ENCODE assay signal across 11 mouse cellular contexts in the genomic region with DNA sequence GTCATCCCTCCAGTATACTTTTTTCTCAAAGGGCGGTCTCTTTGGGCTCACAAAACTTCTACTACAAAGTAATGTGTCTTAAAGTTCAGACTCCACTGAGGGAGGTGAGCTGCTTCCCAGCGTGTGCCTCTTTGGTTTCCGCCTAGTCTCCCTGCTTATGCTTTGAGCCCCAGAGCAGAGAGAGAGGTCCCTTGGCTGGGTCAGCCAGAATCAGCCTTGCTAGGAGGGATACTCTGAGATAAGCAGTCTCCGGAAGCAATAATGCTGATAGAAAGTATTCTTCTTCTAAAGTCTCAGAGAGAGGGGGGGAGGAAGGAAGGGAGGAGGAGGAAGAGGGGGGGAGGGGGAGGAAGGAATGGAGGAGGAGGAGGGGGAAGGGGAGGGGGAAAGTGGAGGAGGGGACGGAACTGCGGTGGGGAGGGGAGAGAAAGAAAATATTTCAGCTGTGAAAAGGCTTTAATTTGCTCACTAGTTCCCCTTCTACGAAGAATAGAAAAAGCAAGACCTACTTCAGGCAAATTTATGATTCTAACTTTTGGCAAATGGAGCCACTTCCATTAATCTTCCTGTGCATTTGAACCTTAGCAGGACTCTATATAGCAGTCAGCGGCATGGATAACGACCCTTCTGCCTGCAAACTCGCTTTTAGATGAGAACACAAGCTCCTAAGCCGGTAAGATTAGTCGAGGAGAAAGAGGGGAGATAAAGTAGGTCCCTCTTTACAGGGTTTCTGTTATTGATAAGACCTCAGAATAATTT.
DNase-seq lines count a peak whose midpoint lies in the region; ATAC-seq lines count a peak whose summit lies in the region.
"Had no signal": no experiment of that assay in that cellular context is flagged by ENCODE, and none has a peak within 500 bp of the region (broad histone marks: within the 10 kb centered on the region; RNA-seq: fewer than 3 reads in every experiment).

No protein-coding gene starts in this region.

- DNase-seq in heart, adult 11 months: peak; percentile 85
- DNase-seq in heart, postnatal 36 days: no peak
- DNase-seq in ES-CJ7 (ENCODE audit: low read depth, low spot score): peak; percentile 10
- DNase-seq in hindbrain, embryonic 14.5 days (ENCODE audit: low spot score): no peak
- DNase-seq in frontal cortex, postnatal 25 days (ENCODE audit: low spot score in 2 of 2): no peak
- DNase-seq in ovary, postnatal 14 days (ENCODE audit: low spot score): no peak
- DNase-seq: cerebellum, adult 11-12 months; right cerebral cortex, postnatal 14 days had no signal

- ATAC-seq in hindbrain, embryonic 14.5 days (ENCODE audit: low FRiP score): no peak
- no peak for ATAC-seq in liver, embryonic 12.5 days
- no peak for ATAC-seq in inflammation-experienced regulatory T-cells, adult 6 months

- no peaks in the 10 kb centered on the region for H3K27me3 ChIP-seq in hindbrain, embryonic 14.5 days (ENCODE audit: control insufficient read depth, insufficient read depth, low read length)
- no peaks in the 10 kb centered on the region for H3K27me3 ChIP-seq in liver, embryonic 12.5 days (replicated peaks)
- H3K27me3 ChIP-seq: liver, embryonic 15.5 days had no signal

- WGBS in hindbrain, embryonic 14.5 days: 34% methylated on average over 12 of the region's 12 CpGs
- 5% methylated on average over 12 of the region's 12 CpGs for WGBS in liver, embryonic 12.5 days (ENCODE audit: insufficient replicate concordance)

- H3K36me3 ChIP-seq in hindbrain, embryonic 14.5 days (replicated peaks; ENCODE audit: control insufficient read depth, insufficient read depth): no peaks in the 10 kb centered on the region
- H3K36me3 ChIP-seq in liver, embryonic 12.5 days: no peaks in the 10 kb centered on the region
- H3K36me3 ChIP-seq: liver, embryonic 15.5 days had no signal

- no peak overlapping the region for H3K9ac ChIP-seq in hindbrain, embryonic 14.5 days
- H3K9ac ChIP-seq in liver, embryonic 12.5 days: no peak overlapping the region
- H3K9ac ChIP-seq: liver, embryonic 15.5 days had no signal

- no peak overlapping the region for H3K27ac ChIP-seq in hindbrain, embryonic 14.5 days
- H3K27ac ChIP-seq in liver, embryonic 12.5 days: no peak overlapping the region
- H3K27ac ChIP-seq: liver, embryonic 15.5 days had no signal

- no peaks in the 10 kb centered on the region for H3K9me3 ChIP-seq in hindbrain, embryonic 14.5 days (ENCODE audit: control insufficient read depth, low read length)
- H3K9me3 ChIP-seq in liver, embryonic 12.5 days (replicated peaks): no peaks in the 10 kb centered on the region
- H3K9me3 ChIP-seq: liver, embryonic 15.5 days had no signal

- intact Hi-C loops in heart, postnatal 36 days (cut with DNase I): no loop called here

- H3K4me3 ChIP-seq in hindbrain, embryonic 14.5 days (replicated peaks; ENCODE audit: low read length): no peak overlapping the region
- H3K4me3 ChIP-seq in liver, embryonic 12.5 days: no peak overlapping the region
- H3K4me3 ChIP-seq: liver, embryonic 15.5 days had no signal

- H3K4me1 ChIP-seq in hindbrain, embryonic 14.5 days (replicated peaks; ENCODE audit: control insufficient read depth, insufficient read depth, low read length): no peaks in the 10 kb centered on the region
- H3K4me1 ChIP-seq in liver, embryonic 12.5 days: peaks cover 8% of the 10 kb centered on the region; the same call in 1 of the 2 replicates
- H3K4me1 ChIP-seq: liver, embryonic 15.5 days had no signal

- peak overlapping the region; percentile 21; the same call in 1 of the 2 replicates for H3K4me2 ChIP-seq in hindbrain, embryonic 14.5 days (replicated peaks)
- H3K4me2 ChIP-seq in liver, embryonic 12.5 days: peak overlapping the region; percentile 34
- H3K4me2 ChIP-seq: liver, embryonic 15.5 days had no signal

Comparison
In these comparisons a context has a peak if more than half of its experiments do, and no peak if none do; other contexts are left out.
1. DNase-seq: peak in heart, adult 11 months (single experiment) and ES-CJ7 (single experiment); none in heart, postnatal 36 days (0 of 2), hindbrain, embryonic 14.5 days (single experiment), frontal cortex, postnatal 25 days (0 of 2) and ovary, postnatal 14 days (single experiment).